Mouse (Mus musculus) lung, postnatal 0 days (tissue): ENCODE results near the gene Cdk6. TPM values are rescaled to one million over a fixed set of nuclear protein-coding genes. Genes with fewer than 3 reads are reported as not detected.

Experiments used
- ATAC-seq: fragments of 200-750 bp; cut with Nextera tagmentation; 2 replicates; pipeline ENCODE4 v1.8.0; 2017; ENCODE audit warnings: moderate library complexity
- DNase-seq: peaks from one replicate; pipeline ENCODE4 v3.0.0-alpha.2; 2016; ENCODE audit warnings: low spot score
- H3K27ac ChIP-seq: fragments of 300-500 bp; sonication (generic); 2 replicates; pipeline ENCODE4 v1.5.1; 2014; ENCODE audit warnings: antibody characterized with exemption, mild to moderate bottlenecking, low read length, mixed read lengths
- H3K27me3 ChIP-seq: fragments of 300-500 bp; sonication (generic); replicated peaks from 2 replicates; pipeline ENCODE4 v1.6.1; 2014; ENCODE audit warnings: low read length, mixed read lengths; ENCODE audit not compliant: insufficient read depth
- H3K36me3 ChIP-seq: fragments of 300-500 bp; sonication (generic); 2 replicates; pipeline ENCODE4 v1.6.1; 2014; ENCODE audit warnings: low read length, mixed read lengths; ENCODE audit not compliant: insufficient read depth
- H3K4me1 ChIP-seq: fragments of 300-500 bp; sonication (generic); 2 replicates; pipeline ENCODE4 v1.6.1; 2014; ENCODE audit warnings: antibody characterized with exemption, low read depth, low read length, mixed read lengths; ENCODE audit not compliant: insufficient read depth
- H3K4me2 ChIP-seq: fragments of 300-500 bp; sonication (generic); replicated peaks from 2 replicates; pipeline ENCODE4 v1.6.1; 2014; ENCODE audit warnings: low read depth, mild to moderate bottlenecking, low read length, moderate library complexity, mixed read lengths
- H3K4me3 ChIP-seq: fragments of 300-500 bp; sonication (generic); 2 replicates; pipeline ENCODE4 v1.5.1; 2014; ENCODE audit warnings: low read depth, low read length
- H3K9ac ChIP-seq: fragments of 300-500 bp; sonication (generic); replicated peaks from 2 replicates; pipeline ENCODE4 v1.6.1; 2014; ENCODE audit warnings: low read depth, mild to moderate bottlenecking
- H3K9me3 ChIP-seq: fragments of 300-500 bp; sonication (generic); 2 replicates; pipeline ENCODE4 v1.6.1; 2016; ENCODE audit warnings: low read length, mixed read lengths
- CTCF ChIP-seq: IDR thresholded peaks from 2 replicates; pipeline ENCODE4 v1.5.1; 2016; ENCODE audit warnings: antibody characterized with exemption, mild to moderate bottlenecking
- EP300 ChIP-seq: IDR thresholded peaks from 2 replicates; pipeline ENCODE4 v1.6.1; 2016; ENCODE audit warnings: antibody characterized with exemption, mild to moderate bottlenecking, control low read depth
- WGBS: fragments of 180-500 bp; shearing (Covaris S2); extraction: QIAGEN DNeasy Blood & Tissue Kit; methylation state at CpG from one replicate; pipeline ENCODE4 v1.1.7; 2014; 5-methylcytosine and 5-hydroxymethylcytosine counted together
- polyA plus RNA-seq: library from polyadenylated mRNA; unstranded; fragments of >200 nt; fragmentation: Nextera tagmentation; extraction: Ambion mirVana; gene quantifications from 2 replicates; pipeline ENCODE4 v1.2.1, GENCODE M21; 2015

Gene Cdk6
- polyA plus RNA-seq, 1 experiment from 2014 or later: 19.7 TPM

DNA sequence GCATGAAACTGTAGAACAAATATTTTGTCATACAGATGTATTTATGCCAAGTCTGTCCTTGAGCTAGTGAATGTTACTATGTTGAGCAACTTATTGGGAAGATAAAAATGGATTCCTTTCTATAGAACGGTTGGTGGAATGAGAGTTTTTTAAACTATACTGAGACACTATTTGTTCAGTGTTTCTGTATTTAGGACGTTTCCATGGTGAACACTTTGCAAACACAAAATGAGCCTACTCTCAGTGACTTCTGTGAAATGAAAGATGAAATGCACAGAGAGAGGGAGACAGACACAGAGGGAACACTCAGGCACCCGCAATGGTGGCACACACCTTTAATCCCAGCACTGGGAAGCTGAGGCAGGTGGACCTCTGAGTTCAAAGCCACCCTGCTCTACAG, 51.6 kb downstream of the Cdk6 start:
- ATAC-seq (peak; percentile 25; the same call in 1 of the 2 replicates), DNase-seq (peak; percentile 28)
- H3K36me3 ChIP-seq: no peaks in the 10 kb centered on the region
- no peak overlapping the region for H3K9ac ChIP-seq
- no peak for TF ChIP-seq CTCF
- H3K4me3 ChIP-seq: no peak overlapping the region
- H3K4me2 ChIP-seq: no peak overlapping the region
- no peaks in the 10 kb centered on the region; the same call in 1 of the 2 replicates for H3K4me1 ChIP-seq
- no peaks in the 10 kb centered on the region for H3K27me3 ChIP-seq
- no peak overlapping the region for H3K27ac ChIP-seq
- H3K9me3 ChIP-seq: no peaks in the 10 kb centered on the region
- WGBS: 46% methylated on average over 3 of the region's 3 CpGs

- Histone ChIP-seq H3K36me3 (no peaks in the 10 kb centered on the region), H3K4me3 (no peak overlapping the region), H3K27me3 (no peaks in the 10 kb centered on the region), H3K4me1 (no peaks in the 10 kb centered on the region; the same call in 1 of the 2 replicates), H3K9ac (no peak overlapping the region), H3K27ac (no peak overlapping the region), H3K4me2 (no peak overlapping the region), H3K9me3 (no peaks in the 10 kb centered on the region)
- 93% methylated on average over 7 of the region's 7 CpGs for WGBS
- no peak for ATAC-seq
- TF ChIP-seq EP300: no peak
- TF ChIP-seq CTCF: no peak
- DNase-seq: no peak
Measured at GRCm38 (mm10) chr5:3394145-3394544, 52.9 kb downstream of the Cdk6 start.

GRCm38 (mm10) chr5:3395020-3395419, 53.7 kb downstream of the Cdk6 start:
- Histone ChIP-seq H3K36me3 (no peaks in the 10 kb centered on the region), H3K4me2 (no peak overlapping the region), H3K27me3 (no peaks in the 10 kb centered on the region), H3K4me3 (no peak overlapping the region), H3K27ac (no peak overlapping the region), H3K4me1 (no peaks in the 10 kb centered on the region; the same call in 1 of the 2 replicates), H3K9ac (no peak overlapping the region), H3K9me3 (no peaks in the 10 kb centered on the region)
- TF ChIP-seq CTCF (no peak), EP300 (no peak)
- WGBS: 80% methylated on average over 6 of the region's 6 CpGs
- no peak for DNase-seq
- no peak for ATAC-seq

- no peak overlapping the region for H3K27ac ChIP-seq
- no peaks in the 10 kb centered on the region for H3K9me3 ChIP-seq
- TF ChIP-seq CTCF (no peak), EP300 (no peak)
- H3K4me1 ChIP-seq: no peaks in the 10 kb centered on the region; the same call in 1 of the 2 replicates
- ATAC-seq (no peak), DNase-seq (no peak)
- no peak overlapping the region for H3K4me3 ChIP-seq
- no peak overlapping the region for H3K9ac ChIP-seq
- no peak overlapping the region for H3K4me2 ChIP-seq
- no peaks in the 10 kb centered on the region for H3K36me3 ChIP-seq
- no peaks in the 10 kb centered on the region for H3K27me3 ChIP-seq
- 54% methylated on average over 6 of the region's 6 CpGs for WGBS
Measured at GRCm38 (mm10) chr5:3396214-3396613, 54.9 kb downstream of the Cdk6 start.

- Histone ChIP-seq H3K9me3 (no peaks in the 10 kb centered on the region), H3K9ac (no peak overlapping the region), H3K27ac (no peak overlapping the region), H3K36me3 (no peaks in the 10 kb centered on the region), H3K4me3 (no peak overlapping the region), H3K27me3 (no peaks in the 10 kb centered on the region), H3K4me1 (no peaks in the 10 kb centered on the region; the same call in 1 of the 2 replicates), H3K4me2 (no peak overlapping the region)
- ATAC-seq: no peak
- DNase-seq: no peak
- TF ChIP-seq EP300 (no peak), CTCF (no peak)
- 68% methylated on average over 11 of the region's 11 CpGs for WGBS
Measured at GRCm38 (mm10) chr5:3396910-3397575, 55.8 kb downstream of the Cdk6 start.

DNA sequence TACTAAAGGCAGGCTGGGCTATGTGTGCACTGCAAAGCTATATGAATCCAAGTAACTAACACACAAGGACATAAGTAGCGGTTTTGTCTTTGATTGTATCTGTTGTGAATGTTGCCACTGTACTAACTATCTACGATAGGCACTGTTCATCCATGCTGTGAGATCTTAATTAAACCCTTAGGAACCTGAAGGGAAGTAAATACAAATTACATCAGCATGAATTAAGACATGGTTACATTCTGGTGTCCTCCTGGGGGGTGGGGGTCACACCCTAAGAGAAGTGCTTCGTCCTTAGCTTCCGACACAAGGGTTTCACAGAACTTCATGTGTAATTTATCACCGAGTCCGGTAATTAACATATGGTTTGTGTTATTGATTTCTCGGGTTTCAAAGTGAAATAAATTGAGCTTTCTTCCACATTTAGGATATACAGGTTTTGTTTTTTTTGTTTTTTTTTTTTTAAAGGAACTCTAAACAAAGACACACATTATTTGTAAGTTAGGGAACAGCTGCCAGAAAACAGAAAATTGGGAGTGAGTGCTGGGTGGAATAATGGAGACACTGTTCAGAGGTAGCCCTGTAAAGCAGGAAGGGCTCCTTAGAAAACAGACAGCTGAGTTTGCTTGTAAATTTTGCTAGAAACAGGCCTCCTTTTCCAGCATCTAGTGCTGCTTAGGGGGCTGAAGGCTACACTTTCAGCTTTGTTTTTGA, 58.7 kb downstream of the Cdk6 start:
- ATAC-seq: no peak
- H3K4me1 ChIP-seq: no peaks in the 10 kb centered on the region; the same call in 1 of the 2 replicates
- H3K36me3 ChIP-seq: no peaks in the 10 kb centered on the region
- no peak overlapping the region for H3K4me2 ChIP-seq
- no peaks in the 10 kb centered on the region for H3K27me3 ChIP-seq
- no peak overlapping the region for H3K4me3 ChIP-seq
- no peak overlapping the region for H3K27ac ChIP-seq
- TF ChIP-seq EP300 (no peak), CTCF (no peak)
- no peak overlapping the region for H3K9ac ChIP-seq
- WGBS: 89% methylated on average over 7 of the region's 7 CpGs
- H3K9me3 ChIP-seq: no peaks in the 10 kb centered on the region
- DNase-seq: no peak
